Mouse (Mus musculus) small intestine, adult 2 months (tissue): ENCODE measurements around the gene Pcsk4.

Source experiments
- CTCF ChIP-seq: fragments of 200-500 bp; IDR thresholded peaks from 2 replicates; pipeline ENCODE4 v1.5.1; 2012; ENCODE audit warnings: low read depth, mild to moderate bottlenecking, control low read depth, inconsistent platforms, low read length, moderate library complexity, mixed read lengths; ENCODE audit not compliant: insufficient replicate concordance, insufficient read length; ENCODE audit errors: extremely low read depth
- POLR2A ChIP-seq: fragments of 200-500 bp; IDR thresholded peaks from 2 replicates; pipeline ENCODE4 v1.6.1; 2012; ENCODE audit warnings: low read depth, mild to moderate bottlenecking, control low read depth, inconsistent platforms, low read length, moderate library complexity

GRCm38 (mm10) chr10:80330084-80330483, 786 bp upstream of the Pcsk4 start:
- TF ChIP-seq CTCF = no peak
- peak; percentile 74 for TF ChIP-seq POLR2A
